Mouse (Mus musculus) regulatory T cell (primary cell): ENCODE data around the gene Atp2c2.

Experiments
- in situ Hi-C: fragments of 300-600 bp; cut with MboI, MseI; formaldehyde crosslinking; loops from one replicate; pipeline ENCODE4 v1.15.1; 2025; ENCODE audit warnings: high pct_unique_total_duplicates

Atp2c2 gene

DNA sequence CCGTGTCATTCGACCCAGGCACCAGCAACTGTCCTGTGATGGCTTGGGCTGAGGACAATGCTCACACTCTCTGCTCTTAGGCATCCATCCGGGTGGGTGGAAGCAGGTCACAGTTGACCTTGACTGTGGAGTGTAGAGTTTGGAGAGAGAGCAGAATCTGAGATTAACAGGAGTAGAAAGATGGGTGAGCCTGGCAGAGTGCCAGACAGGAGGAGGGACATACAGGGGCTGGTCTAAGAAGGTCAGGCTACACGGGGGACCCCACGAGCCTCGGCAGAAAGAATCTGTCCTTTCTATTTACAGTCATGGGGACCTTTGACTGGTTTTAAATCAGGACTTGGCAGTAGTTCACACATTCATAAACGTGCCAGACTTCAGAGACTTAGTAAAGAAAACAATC is 3.2 kb downstream of the Atp2c2 start:
- in situ Hi-C loops = no loop called here

DNA sequence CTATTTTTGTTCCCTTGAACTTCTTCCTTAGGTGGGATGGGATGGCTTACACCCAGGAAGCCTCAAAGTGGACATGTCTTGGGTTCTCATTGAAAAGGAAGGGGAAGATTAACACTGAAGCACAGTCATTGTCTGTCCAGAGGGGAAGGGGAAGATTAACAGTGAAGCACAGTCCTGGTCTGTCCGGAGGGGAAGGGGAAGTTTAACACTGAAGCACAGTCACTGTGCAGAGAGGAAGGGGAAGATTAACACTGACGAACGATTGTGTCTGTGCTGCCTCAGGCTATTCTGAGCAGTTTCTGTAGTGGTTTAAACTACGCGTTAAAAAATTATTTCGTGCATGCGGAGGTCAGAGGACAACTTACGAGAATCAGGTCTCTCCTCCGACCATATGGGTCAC is 7.3 kb downstream of the Atp2c2 start:
- in situ Hi-C loops = no loop called here

DNA sequence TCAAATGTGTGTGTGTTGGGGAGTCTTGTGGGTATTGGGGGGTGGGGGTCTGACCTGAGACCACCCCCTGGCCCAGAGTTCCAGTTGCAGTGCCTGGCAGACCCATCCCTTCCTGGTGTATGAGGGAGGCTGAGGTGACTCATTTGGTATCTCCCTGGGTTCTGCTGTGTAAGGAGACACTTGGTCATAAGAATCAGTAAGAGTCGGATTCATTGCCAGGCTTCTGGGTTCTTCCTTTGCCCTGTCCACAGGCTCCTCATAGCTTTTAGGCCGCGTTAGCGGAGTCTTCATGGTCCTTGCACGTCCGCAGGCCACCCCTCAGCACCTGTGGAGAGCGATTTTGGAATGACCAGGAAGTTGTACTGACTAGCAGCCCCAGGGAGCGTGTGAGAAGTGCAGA is 8.7 kb downstream of the Atp2c2 start:
- in situ Hi-C loops = no loop called here

DNA sequence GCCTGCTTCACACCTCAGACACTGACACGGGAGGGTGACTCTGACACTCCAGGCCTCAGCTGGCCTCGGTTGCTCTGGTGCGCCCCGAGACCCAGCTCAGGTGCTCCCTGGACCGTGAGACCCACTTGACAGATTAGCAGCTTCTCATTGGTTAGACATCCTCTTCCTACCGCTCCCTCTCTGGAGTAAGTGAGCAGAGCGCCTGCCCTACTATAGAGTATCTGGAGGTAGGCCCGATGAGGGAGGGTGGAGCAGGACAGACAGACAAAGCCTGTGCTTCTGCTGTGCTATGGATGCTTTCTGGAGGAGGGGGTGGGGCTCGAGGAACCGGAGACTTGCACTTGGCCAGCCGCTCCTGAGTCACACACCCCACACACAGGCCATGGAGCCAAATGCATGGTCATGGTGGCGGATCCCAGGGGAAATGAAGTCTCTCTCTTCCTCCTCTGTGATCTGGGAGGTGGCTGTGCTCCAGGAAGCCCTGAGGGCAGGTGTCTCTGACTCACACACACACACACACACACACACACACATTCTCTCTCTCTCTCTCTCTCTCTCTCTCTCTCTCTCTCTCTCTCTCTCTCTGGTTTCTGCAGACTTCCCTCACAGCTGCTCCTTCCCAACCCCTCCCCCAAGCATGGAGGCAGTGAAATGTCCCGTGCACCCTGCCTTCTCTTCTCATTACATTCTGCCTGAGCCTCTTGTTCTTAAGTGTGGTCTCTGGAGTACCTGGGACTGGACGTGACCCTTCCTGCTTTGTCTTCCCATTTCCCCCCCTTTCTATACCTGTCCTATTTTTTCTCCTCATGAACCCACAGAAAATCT is 9.3 kb downstream of the Atp2c2 start:
- in situ Hi-C loops = no loop called here

DNA sequence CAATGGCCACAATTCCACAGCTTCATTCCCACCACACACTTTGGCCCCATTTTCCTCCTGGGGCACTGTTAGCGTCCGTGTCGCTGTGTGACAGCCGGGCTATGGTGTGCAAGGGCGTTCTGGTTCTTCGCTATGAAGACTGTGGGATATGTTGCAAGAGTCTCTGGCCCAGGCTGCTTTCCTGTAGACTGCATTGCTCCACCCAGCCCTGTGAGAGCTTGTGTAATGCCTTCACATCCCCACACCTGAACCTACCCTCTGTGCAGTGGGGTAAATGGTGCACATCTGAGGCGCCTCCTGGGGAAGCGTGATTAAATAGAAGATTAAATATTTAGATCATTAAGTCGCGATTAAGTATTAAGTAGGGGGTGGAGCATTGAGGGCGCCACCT is 9.9 kb downstream of the Atp2c2 start:
- in situ Hi-C loops = no loop called here

DNA sequence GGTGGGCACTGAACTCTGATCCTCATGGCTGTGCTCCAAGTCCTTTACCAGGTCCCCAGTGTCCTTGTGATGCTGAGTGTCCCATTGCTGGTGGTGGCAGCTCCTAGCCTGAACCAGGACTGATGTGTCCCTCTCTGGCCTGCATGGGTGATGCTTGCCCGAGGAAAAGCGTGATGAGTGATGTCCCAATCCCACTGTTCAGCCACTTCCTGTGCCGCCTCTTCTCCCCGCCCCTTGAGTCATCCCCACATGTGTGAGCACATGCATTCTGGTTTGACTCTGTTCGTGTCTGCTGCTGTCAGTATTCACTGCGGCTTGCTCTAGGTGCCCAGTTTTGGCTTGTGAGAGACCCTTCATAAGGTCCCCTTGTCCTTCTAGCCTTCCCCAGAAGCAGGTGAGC is 12.4 kb downstream of the Atp2c2 start:
- in situ Hi-C loops = no loop called here

DNA sequence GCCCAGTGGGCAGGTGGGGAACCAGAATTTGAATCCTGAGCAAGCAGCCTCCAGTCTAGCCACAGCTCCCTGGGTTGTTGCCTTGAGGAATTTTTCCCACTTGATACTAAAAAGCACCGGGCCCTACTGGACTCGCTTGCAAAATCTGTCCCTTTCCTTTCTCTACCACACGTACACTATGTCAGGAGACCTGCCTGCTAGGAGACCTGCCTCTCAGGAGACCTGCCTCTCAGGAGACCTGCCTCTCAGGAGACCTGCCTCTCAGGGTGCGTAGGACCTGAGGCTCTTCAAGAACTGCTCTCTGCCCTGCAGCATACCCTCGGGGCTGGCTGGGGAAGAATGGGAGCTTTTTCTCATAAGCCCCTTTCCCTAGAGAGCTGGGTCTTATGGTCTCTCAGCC is 13.6 kb downstream of the Atp2c2 start:
- in situ Hi-C loops = no loop called here

DNA sequence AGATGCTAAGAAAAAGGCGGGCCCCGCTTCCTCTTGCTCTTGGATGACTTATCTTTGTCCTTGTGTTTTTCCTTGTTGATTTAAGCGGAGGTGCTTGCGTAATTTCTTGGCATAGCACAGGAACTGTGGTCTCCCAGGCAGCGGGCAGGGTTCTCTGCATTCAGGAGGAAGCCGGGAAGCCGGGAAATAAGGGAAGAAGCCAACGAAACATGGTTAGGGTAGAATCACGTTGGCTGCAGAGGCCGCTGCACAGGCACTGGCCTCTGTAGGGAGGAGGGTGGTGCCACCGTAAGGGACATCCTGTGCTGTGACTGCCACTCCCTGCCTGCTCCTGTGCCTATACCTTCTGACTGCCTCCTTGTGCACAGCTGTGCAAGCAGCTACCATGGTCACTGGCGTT is 15.4 kb downstream of the Atp2c2 start:
- in situ Hi-C loops = no loop called here

DNA sequence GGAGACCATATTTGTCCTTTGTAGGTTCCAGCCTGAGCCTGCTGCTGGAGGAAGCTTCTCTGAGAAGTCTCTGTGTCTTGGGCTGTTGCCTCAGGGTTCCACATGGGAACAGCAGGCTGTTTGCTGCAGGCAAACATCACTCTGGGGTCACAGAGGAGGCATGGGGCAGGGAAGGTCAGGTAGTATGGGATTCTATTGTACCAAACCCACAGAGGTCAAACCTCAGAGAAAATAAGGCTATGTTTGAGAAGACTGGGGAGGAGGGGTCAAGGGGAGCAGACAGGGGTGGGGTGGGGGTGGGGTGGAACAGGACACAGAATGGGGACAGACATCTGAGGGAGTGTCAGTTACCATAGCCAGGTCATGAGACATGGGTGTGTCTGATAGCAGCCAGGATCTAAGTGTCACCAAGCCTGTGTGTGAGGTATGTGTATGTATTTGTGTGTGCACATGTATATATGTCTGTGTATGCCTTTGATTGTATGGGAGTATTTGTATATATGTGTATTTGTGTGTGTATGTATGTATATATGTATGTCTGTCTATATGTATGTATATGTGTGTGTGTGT is 17.0 kb downstream of the Atp2c2 start:
- in situ Hi-C loops = no loop called here

DNA sequence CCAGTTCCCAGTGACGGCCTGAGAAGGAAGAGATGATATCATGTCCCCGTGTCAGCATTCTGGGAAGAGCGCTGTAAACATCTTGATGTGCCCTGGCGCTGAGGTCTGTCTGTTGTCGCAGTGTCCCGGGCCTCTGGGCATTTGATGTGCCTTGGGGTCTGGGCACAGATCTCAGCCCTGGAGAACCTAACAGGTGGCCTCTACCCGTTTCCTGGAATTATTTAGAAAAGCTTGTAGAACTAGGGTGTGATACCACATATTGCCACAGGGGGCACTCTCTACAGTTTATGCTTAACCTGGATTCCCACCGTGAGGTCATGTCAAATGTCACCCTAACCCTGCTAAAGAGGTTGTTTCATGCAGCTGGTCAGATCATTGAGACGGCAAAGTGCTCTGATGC is 18.0 kb downstream of the Atp2c2 start:
- in situ Hi-C loops = no loop called here

DNA sequence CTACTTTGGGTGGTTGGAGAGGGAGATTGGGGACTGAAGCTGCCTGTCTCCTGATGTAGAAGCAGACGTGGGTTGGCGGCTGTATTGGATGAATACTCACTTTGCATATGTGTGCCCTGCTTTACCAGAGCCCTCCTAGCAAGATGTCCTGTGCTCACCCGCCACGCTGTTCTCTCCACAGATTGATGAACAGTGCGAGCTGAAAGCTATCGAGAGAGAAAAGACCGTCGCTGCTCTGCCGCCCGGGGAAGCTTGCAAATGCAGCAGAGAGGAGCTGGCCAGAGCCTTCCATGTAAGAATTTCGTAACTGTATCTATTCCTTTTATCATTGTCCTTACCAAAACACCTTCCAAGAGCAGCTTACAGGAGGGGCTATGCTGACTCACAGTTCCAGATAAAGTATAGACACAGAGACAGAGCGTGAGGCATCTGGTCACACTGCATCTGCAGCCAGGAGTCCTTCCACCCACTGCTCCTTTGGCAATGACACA is 19.2 kb downstream of the Atp2c2 start:
- in situ Hi-C loops = no loop called here

DNA sequence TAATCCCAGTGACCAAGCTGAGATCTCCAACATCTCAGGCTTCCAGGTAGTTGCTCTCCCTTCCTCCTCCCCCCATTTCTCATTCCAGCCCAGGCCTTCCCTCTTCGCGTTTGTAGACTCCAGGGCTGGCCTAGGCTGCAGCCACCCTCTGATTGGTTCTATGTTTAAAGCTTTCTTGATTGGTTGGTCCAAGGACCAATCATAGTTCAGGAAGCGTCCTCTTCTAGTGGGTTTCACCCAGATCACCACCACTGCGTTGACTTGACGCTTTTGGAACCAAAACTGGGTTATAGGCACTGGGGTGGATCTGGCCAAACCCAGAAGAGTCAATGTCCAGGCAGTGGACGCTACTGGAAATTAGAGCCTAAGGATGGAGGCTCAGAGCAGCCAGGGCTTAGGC is 22.5 kb downstream of the Atp2c2 start:
- in situ Hi-C loops = no loop called here

DNA sequence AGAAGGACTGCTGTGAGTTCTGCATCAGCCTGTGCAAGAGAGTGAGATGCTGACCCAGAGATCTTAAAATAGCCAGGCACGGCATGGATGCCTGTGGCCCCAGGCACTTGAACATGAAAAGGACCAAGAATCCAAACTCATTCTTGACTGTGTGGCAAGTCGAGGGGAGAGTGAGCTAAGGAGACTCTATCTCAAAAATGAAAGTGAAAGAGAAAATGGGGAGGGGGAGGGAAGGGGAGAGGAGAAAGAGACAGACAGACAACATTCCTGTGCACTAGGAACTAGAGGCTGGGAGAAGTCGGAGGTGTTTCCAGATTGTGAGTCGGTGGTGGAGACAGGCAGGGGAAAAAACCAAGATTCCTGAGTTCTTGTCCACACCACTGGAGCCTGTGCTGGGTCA is 23.9 kb downstream of the Atp2c2 start:
- in situ Hi-C loops = no loop called here

DNA sequence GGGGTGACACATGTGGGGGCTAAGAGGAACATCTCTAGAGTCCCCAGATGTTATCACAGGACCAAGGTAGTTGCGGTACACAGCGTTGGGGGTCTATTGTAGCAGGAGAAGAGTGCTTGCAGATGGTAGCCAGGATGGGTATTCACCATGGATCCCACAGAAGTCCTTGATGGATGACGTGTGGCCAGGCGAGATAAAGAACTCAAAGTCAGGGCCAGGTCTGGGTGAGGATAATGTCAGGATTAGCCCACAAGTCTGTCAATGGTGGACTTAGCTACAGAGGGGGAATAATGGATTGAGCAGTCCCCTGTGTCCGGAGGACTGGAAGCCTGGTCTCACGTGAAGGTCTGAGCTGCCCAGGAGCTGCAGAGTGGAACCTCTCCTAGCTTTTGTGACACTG is 24.8 kb downstream of the Atp2c2 start:
- in situ Hi-C loops = no loop called here

DNA sequence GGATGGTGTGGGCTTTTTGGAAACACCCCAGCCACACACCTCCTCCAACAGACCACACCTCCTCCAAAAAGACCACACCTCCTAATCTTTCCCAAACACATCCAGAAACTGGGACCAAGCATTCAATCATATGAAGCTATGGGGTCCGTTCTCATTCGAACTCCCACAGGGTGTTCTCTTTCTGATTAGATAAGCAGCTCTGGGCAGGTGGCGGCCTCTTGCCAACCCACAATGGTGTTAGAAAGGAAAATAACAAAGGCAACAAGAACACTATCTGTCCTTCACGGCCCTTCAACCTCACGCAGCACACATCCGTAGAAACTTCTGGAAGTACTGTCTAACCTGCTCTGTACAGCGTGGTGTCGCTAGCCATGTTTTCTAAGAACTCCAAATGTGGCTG is 27.3 kb downstream of the Atp2c2 start:
- in situ Hi-C loops = no loop called here

DNA sequence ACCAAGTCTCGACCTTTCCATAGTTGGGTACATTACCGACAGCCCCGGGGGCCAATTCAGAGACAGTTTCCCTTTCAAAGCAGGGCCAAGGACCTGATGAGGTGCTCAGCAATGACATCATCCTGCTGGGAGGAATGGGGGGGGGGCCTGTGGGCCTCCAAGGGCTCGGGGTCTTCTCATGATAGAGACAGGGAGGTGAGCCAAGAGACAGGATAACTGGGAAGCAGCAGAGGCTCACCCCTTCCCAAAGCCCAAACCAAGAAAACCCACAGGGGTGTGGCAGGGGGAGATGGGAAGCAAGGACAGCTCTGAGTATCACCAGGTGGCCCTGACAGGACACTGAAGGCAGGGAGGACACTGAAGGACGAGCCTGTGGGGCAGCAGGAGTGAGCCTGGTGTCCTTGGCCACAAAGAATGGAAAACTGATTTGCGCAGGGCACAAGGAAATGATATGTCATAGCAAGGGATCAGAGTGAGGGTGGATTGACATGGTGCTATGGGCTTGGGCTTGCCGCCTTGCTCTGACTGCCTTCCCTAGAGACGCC is 28.6 kb downstream of the Atp2c2 start:
- in situ Hi-C loops = no loop called here

DNA sequence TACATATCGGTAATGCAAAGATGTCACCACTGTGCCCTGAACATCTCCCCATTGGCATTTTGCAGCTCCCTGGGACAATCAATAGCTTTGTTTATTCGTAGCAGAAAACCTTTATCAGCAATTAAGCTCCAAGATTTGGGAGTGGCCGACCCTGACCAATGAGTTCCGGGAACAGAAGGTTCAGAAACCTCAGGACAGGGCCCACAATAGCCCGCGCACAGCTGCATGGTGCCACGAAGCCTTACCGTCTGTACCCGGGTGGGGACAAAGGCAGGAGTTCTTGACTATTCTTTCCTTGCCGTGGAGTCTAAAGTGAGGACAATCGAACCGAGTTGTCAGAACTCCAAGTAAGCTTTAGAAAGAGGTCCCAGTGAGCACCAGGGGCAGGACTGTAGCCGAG is 32.3 kb downstream of the Atp2c2 start:
- in situ Hi-C loops = no loop called here

DNA sequence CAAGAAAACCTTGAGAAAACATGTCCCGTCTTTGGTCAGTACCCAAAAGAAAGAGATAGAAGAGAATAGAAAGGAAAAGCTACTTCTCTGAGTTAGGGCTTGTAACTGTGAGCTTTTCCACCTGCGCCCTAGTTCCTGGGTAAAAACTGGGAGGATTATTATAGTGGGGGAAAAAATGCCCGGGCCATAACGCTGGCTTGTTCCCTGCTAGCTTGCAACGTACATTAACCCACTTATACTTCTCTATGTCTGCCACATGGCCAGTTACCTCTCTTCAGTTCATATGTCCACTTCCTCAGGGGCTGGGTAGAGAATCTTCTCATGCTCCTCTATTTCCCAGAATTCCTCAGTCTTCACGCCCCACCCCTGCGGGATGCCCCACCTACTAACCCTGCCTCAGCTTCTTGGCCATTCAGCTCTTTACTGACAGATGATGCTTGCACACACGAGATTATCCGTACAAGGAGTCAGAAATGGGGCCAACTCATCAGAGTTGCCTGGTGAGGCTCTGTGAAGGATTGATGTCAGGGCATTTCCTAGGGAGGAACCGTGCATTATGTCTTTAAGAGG is 36.6 kb downstream of the Atp2c2 start:
- in situ Hi-C loops = no loop called here

DNA sequence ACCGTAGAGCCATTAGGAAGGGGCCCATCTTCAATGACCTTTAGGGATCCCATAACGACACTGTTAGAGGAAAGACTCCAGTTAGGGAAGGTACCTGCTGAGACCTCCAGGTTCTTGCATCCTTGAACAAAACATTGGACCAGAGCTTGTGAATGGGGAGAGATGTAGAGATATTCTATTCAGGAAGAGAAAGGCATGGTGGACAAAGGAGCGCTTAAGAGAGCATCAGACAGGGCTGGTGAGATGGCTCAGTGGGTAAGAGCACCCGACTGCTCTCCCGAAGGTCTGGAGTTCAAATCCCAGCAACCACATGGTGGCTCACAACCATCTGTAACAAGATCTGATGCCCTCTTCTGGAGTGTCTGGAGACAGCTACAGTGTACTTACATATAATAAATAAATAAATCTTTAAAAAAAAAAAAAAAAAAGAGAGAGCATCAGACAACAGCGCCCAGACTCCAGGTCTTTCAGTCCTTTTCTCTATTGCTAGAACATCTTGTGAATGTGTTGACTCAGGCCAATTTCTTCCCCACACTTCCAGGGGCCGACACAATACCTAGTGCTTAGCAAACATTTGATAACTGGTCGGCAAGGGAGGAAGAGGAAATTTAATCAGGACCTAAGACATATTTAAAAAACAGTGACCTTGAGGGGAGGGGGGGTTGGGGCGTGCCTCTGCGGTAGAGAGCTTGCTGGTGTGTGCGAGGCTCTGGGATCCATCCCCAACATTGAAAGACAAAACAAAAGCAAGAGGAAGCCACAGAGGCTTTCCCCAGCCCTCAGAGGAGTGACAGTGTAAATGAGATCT is 37.5 kb downstream of the Atp2c2 start:
- in situ Hi-C loops = no loop called here

DNA sequence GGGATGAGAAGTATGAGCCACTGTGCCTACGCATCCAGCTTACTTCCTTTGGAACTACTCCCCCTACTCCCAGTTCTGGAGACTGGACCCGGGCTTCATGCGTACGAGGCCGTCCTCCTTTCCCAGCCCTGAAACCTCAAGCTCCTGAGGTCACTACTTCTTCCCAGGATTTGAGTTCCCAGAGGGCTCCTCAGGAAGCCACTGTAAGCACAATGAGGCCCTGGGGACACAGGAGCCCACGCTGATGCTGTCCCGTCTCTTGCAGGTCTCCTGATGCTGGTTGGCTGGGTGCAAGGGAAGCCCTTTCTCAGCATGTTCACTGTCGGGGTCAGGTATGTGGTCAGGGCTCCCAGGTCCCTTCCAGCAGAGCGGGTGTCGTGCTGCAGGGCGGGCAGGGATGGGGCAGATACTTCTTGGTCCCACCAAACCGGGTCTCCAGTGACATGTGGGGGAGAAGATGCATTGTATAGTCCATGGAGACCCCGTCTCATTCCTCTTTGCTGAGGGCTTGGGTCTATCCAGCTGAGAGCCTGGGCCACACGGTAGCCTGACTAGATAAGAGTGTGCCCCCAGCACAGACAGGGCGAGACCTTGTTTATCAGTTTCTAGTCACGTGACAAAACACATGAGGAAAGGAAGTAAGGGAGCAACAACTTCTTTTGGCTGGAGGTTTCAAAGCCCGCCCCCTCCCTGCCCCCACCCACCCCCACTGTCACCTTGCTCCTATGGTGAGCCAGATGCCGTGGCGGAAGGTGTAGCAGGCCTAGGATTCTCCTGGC is 38.5 kb downstream of the Atp2c2 start:
- in situ Hi-C loops = no loop called here

DNA sequence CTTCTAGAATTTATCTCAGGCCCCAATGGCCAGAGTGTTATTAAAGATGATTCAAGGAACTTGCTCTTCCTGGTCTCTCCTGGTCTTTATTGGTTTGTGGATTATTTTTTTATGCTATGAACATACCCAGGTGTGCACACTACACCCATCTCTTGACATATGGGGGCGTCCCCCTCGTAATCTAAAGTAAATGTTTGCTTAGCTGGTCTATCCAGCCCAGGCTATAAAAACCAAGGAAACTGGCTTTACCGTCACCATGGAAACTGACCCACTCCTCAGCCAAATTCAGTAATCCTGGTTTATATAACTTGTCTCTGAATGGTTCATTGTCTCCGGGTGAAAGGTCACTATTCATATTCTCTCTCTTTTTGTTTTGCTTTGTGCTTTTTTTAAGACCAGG is 40.8 kb downstream of the Atp2c2 start:
- in situ Hi-C loops = no loop called here
